Mouse (Mus musculus): ENCODE measurements at regions not wholly inside any gene's neighbourhood (a gene's known extent, or its start where the extent isn't known, plus 50 kb on each side); places are given as distances from the start of the nearest gene placed in this dataset.

DNA sequence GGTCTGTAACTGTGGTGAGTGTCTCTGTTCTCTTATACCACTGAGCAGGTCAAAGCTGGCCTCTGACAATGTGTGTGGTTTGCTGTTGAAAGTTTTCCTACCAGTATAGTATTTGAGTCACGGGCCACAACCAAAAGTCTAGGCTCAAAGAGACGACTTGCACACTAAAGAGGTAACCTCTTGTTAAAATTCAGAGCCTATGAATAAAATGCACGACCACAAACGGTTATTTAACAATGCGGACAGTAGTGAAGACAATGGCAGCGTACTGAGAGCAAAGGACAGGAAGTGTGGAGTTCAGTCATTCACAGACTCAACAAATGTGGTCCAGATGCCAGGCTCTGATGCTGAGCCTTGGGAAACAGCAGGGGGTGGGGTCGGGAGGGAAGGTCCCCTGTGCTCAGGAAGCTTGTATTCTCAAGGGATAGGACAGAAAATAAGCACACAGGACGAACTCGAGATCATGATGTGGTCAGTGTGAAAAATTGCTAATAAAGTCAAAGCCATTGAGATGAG is 160.2 kb upstream of the Spdye4c start:
- DNase-seq (ENCODE audit: inconsistent age in 2 of 2, low spot score in 1 of 2) = no peak

- peak in 1 of 2 experiments; percentile 26 for DNase-seq (ENCODE audit: inconsistent age in 2 of 2, low spot score in 1 of 2)
These were observed 159.3 kb upstream of the Spdye4c start for GRCm38 (mm10) chr2:128431751-128432150.

GRCm38 (mm10) chr2:128432741-128433140 is 158.3 kb upstream of the Spdye4c start:
- no peak for DNase-seq (ENCODE audit: inconsistent age in 2 of 2, low spot score in 1 of 2)

- no peak for DNase-seq (ENCODE audit: inconsistent age in 2 of 2, low spot score in 1 of 2)
These were observed 157.4 kb upstream of the Spdye4c start for GRCm38 (mm10) chr2:128433553-128434081.

GRCm38 (mm10) chr2:128434200-128434977 is 156.6 kb upstream of the Spdye4c start:
- DNase-seq (ENCODE audit: inconsistent age in 2 of 2, low spot score in 1 of 2) = no peak

GRCm38 (mm10) chr2:128436378-128436777 is 154.6 kb upstream of the Spdye4c start:
- DNase-seq (ENCODE audit: inconsistent age in 2 of 2, low spot score in 1 of 2) = no peak

DNA sequence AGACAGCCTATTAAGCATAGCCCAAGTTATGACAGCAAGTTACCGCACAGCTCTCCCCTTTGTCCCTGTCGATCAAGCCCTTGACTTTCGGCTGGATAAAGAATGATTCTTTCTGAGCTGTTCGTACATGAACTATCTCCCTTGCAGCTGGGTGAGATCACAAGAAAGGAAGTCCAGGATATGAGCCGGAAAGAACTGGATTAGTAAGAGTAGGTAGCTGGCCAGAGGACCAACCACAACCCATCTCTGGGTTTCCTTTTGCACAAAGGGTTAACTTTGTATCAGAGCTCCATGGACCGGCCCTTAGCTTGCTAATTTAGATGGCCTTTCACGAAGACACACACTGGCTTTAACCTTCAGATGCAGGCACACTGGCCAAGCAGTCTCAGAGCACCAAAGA is 153.3 kb upstream of the Spdye4c start:
- DNase-seq (ENCODE audit: inconsistent age in 2 of 2, low spot score in 1 of 2) = no peak

DNA sequence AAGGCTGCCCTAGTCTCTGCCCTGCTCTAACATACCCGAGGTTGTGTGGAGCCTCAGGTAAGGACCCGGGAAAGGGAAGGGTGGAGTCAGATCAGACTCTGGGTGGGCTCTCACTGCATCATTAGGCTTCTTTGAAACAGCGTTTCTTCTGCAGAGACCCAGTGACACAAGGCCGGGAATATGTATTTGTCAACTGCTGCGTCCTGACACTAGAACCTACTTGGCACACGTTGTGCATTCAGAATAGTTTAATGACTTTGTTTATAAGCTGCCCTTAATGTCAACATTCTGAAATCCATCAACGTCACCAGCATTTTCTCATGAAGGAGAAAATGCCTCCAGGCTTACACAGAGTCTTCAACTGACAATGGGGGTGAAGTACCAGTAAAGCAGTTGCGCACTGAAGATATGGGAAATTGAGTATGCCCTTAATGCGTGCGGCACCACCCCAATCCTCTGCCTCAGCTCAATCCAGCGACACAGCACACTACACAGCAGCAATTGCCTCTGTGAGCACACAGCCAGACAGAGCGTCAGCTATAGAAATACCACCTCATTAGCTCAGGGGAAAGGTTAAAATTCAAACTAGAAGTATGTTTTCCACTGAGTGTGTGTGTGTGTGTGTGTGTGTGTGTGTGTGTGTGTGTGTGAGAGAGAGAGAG is 152.7 kb upstream of the Spdye4c start:
- DNase-seq (ENCODE audit: inconsistent age in 2 of 2, low spot score in 1 of 2) = no peak

GRCm38 (mm10) chr2:128438897-128439296 is 152.1 kb upstream of the Spdye4c start:
- DNase-seq (ENCODE audit: inconsistent age in 2 of 2, low spot score in 1 of 2) = no peak

DNA sequence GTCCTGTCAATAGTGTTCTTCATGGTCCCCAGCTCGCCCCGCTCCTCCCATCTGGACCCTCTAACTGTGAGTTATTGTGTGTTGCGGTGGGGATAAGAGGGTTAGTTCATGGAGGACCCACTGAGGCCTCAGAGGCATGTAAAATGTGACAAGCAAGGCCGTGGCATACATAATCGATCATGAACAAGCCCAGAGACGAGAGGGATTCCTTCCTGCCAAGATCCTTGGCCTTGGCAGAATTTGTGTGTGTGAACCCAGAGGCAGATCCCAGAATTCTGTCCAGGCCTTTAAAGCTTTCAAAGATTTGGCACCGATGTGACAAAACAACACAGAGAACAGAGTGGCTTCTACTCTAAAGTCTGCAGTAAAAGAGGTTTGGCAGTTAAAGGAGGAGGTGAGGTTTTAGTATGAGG is 146.4 kb upstream of the Spdye4c start:
- peak; percentile 30 to 66 for DNase-seq (ENCODE audit: inconsistent age in 2 of 2, low spot score in 1 of 2)

DNA sequence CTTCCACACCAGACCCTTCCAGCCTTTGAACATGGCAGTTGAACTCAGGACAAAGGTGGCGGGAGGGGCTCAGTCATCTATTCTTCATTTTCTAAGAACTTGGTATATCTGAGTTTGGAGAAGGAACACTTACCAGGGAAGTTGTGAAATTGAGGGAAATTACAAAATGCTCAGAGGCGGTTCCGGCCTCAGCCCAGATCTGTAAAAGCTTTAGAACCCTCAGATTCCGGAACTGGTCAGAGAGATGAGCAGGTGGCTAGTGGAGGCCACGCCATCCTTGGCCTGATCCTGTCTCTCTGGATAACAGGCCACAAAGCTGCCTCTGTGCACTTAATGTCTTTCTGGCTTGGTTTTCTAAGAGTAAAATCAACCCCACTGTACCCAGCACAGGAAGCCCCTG is 145.6 kb upstream of the Spdye4c start:
- DNase-seq (ENCODE audit: inconsistent age in 2 of 2, low spot score in 1 of 2) = peak in 1 of 2 experiments; percentile 45

DNA sequence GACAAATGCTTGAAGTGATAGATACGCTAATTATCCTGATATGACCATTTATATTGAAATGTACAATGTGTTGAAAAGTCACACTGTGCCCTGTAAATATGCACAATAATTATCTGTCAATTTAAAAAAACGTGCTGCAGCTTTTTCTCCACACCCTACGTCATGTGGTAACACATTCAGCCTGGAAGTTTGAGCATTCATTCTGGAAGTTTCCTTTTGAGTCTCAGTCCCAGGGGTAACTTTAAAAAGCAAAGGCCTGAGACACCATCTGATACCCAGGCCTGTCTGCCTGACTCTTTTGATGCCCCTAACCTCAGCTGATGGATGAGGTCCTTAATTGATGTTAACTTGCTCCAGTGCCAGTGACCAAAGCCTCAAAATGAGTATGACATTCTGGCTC is 141.7 kb upstream of the Spdye4c start:
- DNase-seq (ENCODE audit: inconsistent age in 2 of 2, low spot score in 1 of 2) = no peak

- DNase-seq (ENCODE audit: inconsistent age in 2 of 2, low spot score in 1 of 2) = no peak
These were observed 141.0 kb upstream of the Spdye4c start for GRCm38 (mm10) chr2:128450045-128450444.

DNA sequence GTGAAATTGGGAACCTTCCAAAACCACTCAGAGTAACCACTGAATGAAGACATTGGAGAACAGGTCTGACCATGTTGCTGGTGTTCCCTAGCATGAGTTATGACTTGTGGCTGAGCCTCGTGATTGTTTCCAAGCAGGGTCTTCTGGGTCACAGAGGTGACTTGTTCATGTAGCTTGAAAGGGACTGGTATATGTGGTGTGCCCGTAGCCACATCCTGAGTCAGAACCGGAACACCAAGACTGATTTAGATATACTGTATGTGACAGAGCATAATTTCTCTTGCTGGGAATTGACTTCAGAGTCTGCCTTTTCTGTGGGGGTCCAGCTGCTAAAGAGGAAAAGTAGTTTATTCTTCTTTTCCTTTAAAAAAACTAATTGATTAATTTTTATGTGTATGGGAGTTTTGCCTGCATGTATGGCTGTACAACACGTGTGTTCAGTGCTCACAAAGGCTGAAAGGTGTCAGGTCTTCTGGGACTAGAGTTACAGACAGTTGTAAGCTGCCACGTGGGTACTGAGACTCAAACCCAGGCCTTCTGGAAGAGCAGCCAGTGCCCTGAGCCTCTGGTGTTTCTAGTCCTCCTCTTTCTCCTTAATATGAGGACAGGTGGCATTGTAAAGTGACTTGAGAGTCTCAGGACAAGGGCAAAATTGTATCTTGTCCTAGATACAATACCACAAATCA is 139.3 kb upstream of the Spdye4c start:
- no peak for DNase-seq (ENCODE audit: inconsistent age in 2 of 2, low spot score in 1 of 2)

DNA sequence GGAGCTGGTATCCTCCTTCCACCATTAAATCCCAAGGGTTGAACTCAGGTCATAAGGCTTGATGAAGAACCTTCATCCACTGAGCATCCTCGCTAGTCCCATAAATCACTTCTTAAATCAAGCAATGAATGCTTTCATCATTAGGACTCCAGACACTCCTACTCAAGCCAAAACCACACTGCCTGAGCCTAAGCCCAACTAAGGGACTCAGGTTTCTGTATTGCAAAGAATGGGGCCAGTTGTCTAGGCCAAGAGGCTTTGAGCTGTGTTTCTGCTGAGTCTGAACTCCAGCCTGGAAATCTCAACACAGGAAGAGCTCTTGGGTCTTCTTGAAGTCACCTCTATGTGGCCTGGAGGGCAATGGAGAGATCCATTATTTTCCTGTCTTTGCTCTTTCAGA is 138.4 kb upstream of the Spdye4c start:
- no peak for DNase-seq (ENCODE audit: inconsistent age in 2 of 2, low spot score in 1 of 2)

DNA sequence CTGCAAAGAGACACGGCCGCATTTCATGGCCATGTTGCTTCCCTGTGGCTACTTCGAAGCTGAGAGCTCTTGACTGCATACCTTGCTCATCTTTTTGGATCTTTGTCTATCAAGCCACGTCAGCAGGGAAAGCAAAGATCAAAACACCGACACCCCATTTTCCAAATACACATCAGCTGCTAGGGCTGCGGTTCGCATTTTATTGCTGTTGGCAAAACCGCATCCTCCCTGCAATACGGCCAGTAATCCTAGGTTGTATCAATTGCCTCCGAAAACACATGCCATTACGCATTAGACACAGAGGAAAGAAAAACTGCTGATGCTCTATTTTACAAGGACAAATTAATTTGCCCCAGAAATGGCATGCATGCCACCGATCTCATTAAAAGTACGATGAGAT is 136.5 kb upstream of the Spdye4c start:
- DNase-seq (ENCODE audit: inconsistent age in 2 of 2, low spot score in 1 of 2) = no peak

- DNase-seq (ENCODE audit: inconsistent age in 2 of 2, low spot score in 1 of 2) = peak in 1 of 2 experiments; percentile 70
These were observed 133.3 kb upstream of the Spdye4c start for GRCm38 (mm10) chr2:128457591-128458209.

DNA sequence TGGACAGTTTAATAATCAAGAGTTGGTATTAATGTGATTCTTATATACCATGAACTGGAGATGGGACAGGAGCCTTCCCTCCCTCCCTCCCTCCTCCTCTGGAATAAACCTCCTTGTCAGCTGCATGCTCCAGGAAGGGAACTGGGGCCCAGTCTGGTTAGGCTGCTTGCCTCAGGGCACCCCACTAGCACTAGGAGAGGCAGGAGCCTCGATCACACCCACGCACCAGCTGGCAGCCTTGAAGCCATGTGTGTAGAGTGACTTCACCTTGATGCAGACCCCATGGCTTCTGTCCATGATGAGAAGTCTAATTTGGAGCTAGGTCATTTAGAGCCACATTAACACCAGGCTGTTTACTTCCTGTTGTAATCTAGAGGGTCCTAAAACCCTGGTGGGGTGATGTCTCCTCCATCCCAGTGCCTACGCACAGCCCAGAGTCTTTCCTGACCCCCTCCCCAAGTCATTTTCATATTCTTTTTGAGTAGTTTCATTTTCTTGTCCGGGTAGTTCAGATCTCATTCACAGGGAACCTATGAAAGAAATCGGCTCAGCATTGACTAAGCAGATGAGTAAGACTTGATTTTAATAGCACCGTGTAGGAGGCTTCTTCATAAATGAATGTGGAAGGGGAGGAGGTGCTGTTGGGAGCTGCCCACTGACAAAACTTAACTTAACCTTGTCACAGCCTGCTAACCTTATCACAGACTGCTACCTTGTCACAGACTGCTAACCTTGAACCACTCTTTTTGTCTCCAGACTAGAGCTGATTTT is 125.6 kb upstream of the Spdye4c start:
- DNase-seq (ENCODE audit: inconsistent age in 2 of 2, low spot score in 1 of 2) = peak in 1 of 2 experiments; percentile 49

GRCm38 (mm10) chr2:128467490-128468245 is 123.3 kb upstream of the Spdye4c start:
- peak in 1 of 2 experiments; percentile 67 for DNase-seq (ENCODE audit: inconsistent age in 2 of 2, low spot score in 1 of 2)

DNA sequence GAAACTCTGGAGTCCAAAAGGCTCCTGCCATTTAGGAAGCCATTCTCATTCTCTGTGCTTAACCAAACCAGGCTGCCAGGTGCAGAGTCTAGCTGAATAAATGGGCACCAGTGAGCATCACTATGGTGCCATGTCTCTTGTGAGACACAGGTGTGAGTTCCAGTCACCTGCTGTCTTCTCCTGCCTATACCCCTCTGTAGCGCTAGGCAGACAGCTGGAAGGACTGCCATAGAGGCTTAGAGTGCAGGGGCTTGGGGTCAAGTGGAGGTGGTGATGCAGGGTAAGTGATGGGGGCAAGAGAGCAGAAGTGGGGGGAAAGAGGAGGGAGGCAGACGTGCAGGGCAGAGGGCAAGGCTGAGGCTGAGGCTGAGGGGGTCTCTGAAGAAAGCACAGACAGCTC is 122.7 kb upstream of the Spdye4c start:
- no peak for DNase-seq (ENCODE audit: inconsistent age in 2 of 2, low spot score in 1 of 2)
